Mouse (Mus musculus) E14TG2a.4 (cell line): ENCODE results near the gene Nkain1.

Experiments
- CTCF ChIP-seq: conservative IDR thresholded peaks from 2 replicates; pipeline ENCODE4 v1.5.1; 2014; ENCODE audit warnings: low read length
- NANOG ChIP-seq: IDR thresholded peaks from 2 replicates; pipeline ENCODE4 v1.6.1; 2014; ENCODE audit warnings: borderline replicate concordance, low read length, mixed read lengths
- POU5F1 ChIP-seq: IDR thresholded peaks from 2 replicates; pipeline ENCODE4 v1.6.1; 2014; ENCODE audit warnings: low read length, borderline replicate concordance

GRCm38 (mm10) chr4:130525041-130525440 is 48.9 kb downstream of the Nkain1 start:
- TF ChIP-seq CTCF (no peak), NANOG (peak; percentile 79), POU5F1 (no peak)
